Mouse (Mus musculus): Measurements from ENCODE around the gene Gm6268. TPM values are rescaled to one million over a fixed set of nuclear protein-coding genes. Genes with fewer than 3 reads are reported as not detected.

The Gm6268 gene
- polyA plus RNA-seq, 1 experiment from 2014 or later, result not detected

- no peak overlapping the region for H3K9ac ChIP-seq (ENCODE audit: low read length)
- no peak for ATAC-seq (ENCODE audit: low FRiP score)
These were observed 36.9 kb downstream of the Gm6268 start for GRCm38 (mm10) chrX:36437932-36438331.

More at GRCm38 (mm10) chrX:36437932-36438331, 36.9 kb downstream of the Gm6268 start:
- no peak for DNase-seq (ENCODE audit: low spot score, missing footprints)
- H3K27ac ChIP-seq (ENCODE audit: low read depth, low read length), result no peak overlapping the region
- H3K9me3 ChIP-seq (ENCODE audit: control insufficient read depth, low read length), result no peaks in the 10 kb centered on the region
- no peaks in the 10 kb centered on the region for H3K4me1 ChIP-seq (ENCODE audit: control insufficient read depth, insufficient read depth, low read length)
- no peaks in the 10 kb centered on the region for H3K36me3 ChIP-seq (ENCODE audit: control insufficient read depth, insufficient read depth, low read length)
- no peak overlapping the region for H3K4me3 ChIP-seq (ENCODE audit: low read depth, low read length)
- no peak overlapping the region for H3K4me2 ChIP-seq
- no peaks in the 10 kb centered on the region for H3K27me3 ChIP-seq (ENCODE audit: control insufficient read depth, insufficient read depth, low read length)
- WGBS, result 97% methylated on average over 1 of the region's 1 CpGs

Small RNAs within 50 kb of the gene (microRNA-seq; reads per million reads assigned to microRNA genes)
- gene Gm44485, result not detected

Other genes starting within 250 kb of the Gm6268 start
- gene Zcchc12, start 205.4 kb upstream of the Gm6268 start, polyA plus RNA-seq (2014; fragmentation: Nextera tagmentation; extraction: Ambion mirVana), result 46.7 and 50.7 TPM in 2 replicates
- gene Lonrf3, start 72.9 kb upstream of the Gm6268 start, polyA plus RNA-seq (2014; fragmentation: Nextera tagmentation; extraction: Ambion mirVana), result 1.1 and 1.7 TPM in 2 replicates
- not detected in 2 replicates for gene Gm14569, start 90.5 kb downstream of the Gm6268 start, polyA plus RNA-seq (2014; fragmentation: Nextera tagmentation; extraction: Ambion mirVana)
- gene Pgrmc1, start 196.9 kb downstream of the Gm6268 start, polyA plus RNA-seq (2014; fragmentation: Nextera tagmentation; extraction: Ambion mirVana), result 443 and 490 TPM in 2 replicates
- 4.3 and 5.1 TPM in 2 replicates for gene Akap17b, start 244.1 kb downstream of the Gm6268 start, polyA plus RNA-seq (2014; fragmentation: Nextera tagmentation; extraction: Ambion mirVana)

Measured in midbrain, embryonic 11.5 days (tissue).